Mouse (Mus musculus): ENCODE measurements around the gene Hemk1. TPM values are rescaled to one million over a fixed set of nuclear protein-coding genes. Genes with fewer than 3 reads are reported as not detected.
"Not testable (repeated sequence)": the region's sequence is repeated elsewhere in the genome, so short reads cannot be mapped to it uniquely, and the experiment has no call there.

Hemk1 gene
- polyA plus RNA-seq, 1 experiment from 2014 or later, result 17.2 TPM

- not testable (repeated sequence) for ATAC-seq (ENCODE audit: low FRiP score, low read depth); H3K4me3 ChIP-seq; H3K27me3 ChIP-seq
Observed at GRCm38 (mm10) chr9:107306673-107307072, 31.5 kb downstream of the Hemk1 start.

GRCm38 (mm10) chr9:107305601-107306542 is 32.3 kb downstream of the Hemk1 start:
- 68% methylated on average over 13 of the region's 13 CpGs for WGBS

More at GRCm38 (mm10) chr9:107306673-107307072, 31.5 kb downstream of the Hemk1 start:
- WGBS, result 96% methylated on average over 1 of the region's 1 CpGs
- H3K27ac ChIP-seq (replicated peaks); H3K9ac ChIP-seq; H3K4me2 ChIP-seq; H3K4me1 ChIP-seq (replicated peaks); H3K9me3 ChIP-seq; H3K36me3 ChIP-seq: not testable (repeated sequence)

DNA sequence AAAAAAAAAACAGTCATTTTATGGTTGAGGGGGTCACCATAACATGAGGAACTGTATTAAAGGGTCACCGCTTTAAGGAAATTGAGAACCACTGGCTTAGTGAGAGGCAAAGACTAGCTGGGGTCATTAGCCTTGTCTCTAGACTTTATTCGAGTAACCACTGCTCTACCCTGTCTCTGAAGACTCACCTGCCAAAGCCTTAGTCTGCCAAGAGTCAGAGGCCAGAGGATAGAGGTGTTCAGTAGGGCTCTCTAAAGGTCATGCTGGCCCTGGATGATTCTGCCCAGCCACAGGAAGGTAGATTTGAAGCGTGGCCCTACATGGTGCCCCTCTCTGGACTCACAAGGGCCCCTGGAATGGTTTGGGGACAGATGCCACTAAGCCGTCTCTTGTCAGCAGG is 33.1 kb downstream of the Hemk1 start:
- Histone ChIP-seq H3K27ac (replicated peaks) (no peak overlapping the region), H3K36me3 (peaks cover 3% of the 10 kb centered on the region; the same call in 1 of the 2 replicates), H3K4me2 (no peak overlapping the region), H3K9me3 (no peaks in the 10 kb centered on the region), H3K4me1 (replicated peaks) (no peaks in the 10 kb centered on the region), H3K9ac (no peak overlapping the region), H3K27me3 (no peaks in the 10 kb centered on the region), H3K4me3 (no peak overlapping the region)
- no peak for ATAC-seq (ENCODE audit: low FRiP score, low read depth)
- 88% methylated on average over 4 of the region's 4 CpGs for WGBS

More at GRCm38 (mm10) chr9:107305601-107306542, 32.3 kb downstream of the Hemk1 start:
- no peak for ATAC-seq (ENCODE audit: low FRiP score, low read depth)
- Histone ChIP-seq H3K9me3 (no peaks in the 10 kb centered on the region), H3K36me3 (peaks cover 2% of the 10 kb centered on the region; the same call in 1 of the 2 replicates), H3K4me1 (replicated peaks) (no peaks in the 10 kb centered on the region), H3K9ac (no peak overlapping the region), H3K4me2 (no peak overlapping the region), H3K4me3 (no peak overlapping the region), H3K27ac (replicated peaks) (no peak overlapping the region), H3K27me3 (no peaks in the 10 kb centered on the region)

DNA sequence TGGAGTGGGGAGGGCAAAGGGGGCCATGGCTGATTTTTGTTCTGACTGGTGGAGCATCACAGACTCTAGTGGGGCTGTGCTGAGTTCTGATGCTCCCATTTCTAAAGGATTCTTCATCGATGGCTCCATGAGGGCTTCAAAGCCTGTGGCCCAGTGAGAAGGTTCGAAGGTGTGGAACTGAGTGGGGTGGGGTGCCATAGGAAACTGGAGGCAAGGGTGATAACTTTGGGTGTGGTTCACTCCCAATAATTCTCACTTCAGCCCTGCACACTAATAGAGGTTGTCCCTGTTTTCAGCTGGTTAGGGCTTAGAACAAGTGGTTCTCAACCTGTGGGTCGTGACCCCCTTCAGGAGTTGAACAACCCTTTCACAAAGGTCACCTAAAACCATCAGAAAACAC is 33.8 kb downstream of the Hemk1 start:
- Histone ChIP-seq H3K9ac (no peak overlapping the region), H3K36me3 (peaks cover 3% of the 10 kb centered on the region; the same call in 1 of the 2 replicates), H3K4me3 (no peak overlapping the region), H3K27me3 (no peaks in the 10 kb centered on the region), H3K9me3 (no peaks in the 10 kb centered on the region), H3K4me1 (replicated peaks) (no peaks in the 10 kb centered on the region), H3K4me2 (no peak overlapping the region), H3K27ac (replicated peaks) (no peak overlapping the region)
- WGBS, result 100% methylated on average over 3 of the region's 3 CpGs
- ATAC-seq (ENCODE audit: low FRiP score, low read depth), result no peak

GRCm38 (mm10) chr9:107303900-107304299 is 34.2 kb downstream of the Hemk1 start:
- no peak overlapping the region for H3K4me3 ChIP-seq
- H3K27me3 ChIP-seq, result no peaks in the 10 kb centered on the region
- H3K4me2 ChIP-seq, result no peak overlapping the region
- no peak overlapping the region for H3K27ac ChIP-seq (replicated peaks)
- ATAC-seq (ENCODE audit: low FRiP score, low read depth), result no peak
- H3K4me1 ChIP-seq (replicated peaks), result 0 out of 2 replicates have a peak, but pooled peaks cover under 1% of the 10 kb centered on the region
- 72% methylated on average over 5 of the region's 5 CpGs for WGBS
- peaks cover 3% of the 10 kb centered on the region; the same call in 1 of the 2 replicates for H3K36me3 ChIP-seq
- no peak overlapping the region for H3K9ac ChIP-seq
- H3K9me3 ChIP-seq, result no peaks in the 10 kb centered on the region

GRCm38 (mm10) chr9:107303121-107303820 is 34.9 kb downstream of the Hemk1 start:
- H3K27ac ChIP-seq (replicated peaks), result no peak overlapping the region
- peaks cover 6% of the 10 kb centered on the region for H3K4me1 ChIP-seq (replicated peaks)
- H3K4me3 ChIP-seq, result no peak overlapping the region
- no peak overlapping the region for H3K4me2 ChIP-seq
- ATAC-seq (ENCODE audit: low FRiP score, low read depth), result no peak
- 83% methylated on average over 9 of the region's 9 CpGs for WGBS
- H3K9ac ChIP-seq, result no peak overlapping the region
- no peaks in the 10 kb centered on the region for H3K27me3 ChIP-seq
- H3K36me3 ChIP-seq, result peaks cover 3% of the 10 kb centered on the region; the same call in 1 of the 2 replicates
- no peaks in the 10 kb centered on the region for H3K9me3 ChIP-seq

DNA sequence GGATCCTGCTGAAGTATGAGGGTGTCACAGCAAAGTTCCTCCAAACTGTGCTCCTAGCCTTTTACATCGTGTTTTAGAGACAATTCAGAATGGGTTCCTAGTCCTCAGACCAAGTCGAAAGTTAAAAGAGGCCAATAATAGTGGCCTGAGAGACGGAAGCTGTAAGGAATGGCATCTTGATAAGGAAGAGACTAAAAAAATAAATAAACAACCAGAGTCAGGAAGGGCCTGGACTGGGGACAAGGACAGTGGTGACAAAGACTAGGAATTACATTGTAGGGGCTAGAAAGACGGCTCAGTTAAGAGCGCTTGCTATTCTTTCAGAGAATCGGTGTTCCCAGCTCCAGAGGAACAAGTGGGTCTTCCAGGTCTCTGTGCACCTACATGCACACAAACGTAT is 35.6 kb downstream of the Hemk1 start:
- H3K27ac ChIP-seq (replicated peaks), result no peak overlapping the region
- WGBS, result 83% methylated on average over 7 of the region's 7 CpGs
- peaks cover 13% of the 10 kb centered on the region for H3K4me1 ChIP-seq (replicated peaks)
- no peak overlapping the region for H3K9ac ChIP-seq
- no peaks in the 10 kb centered on the region for H3K27me3 ChIP-seq
- peaks cover 3% of the 10 kb centered on the region; the same call in 1 of the 2 replicates for H3K36me3 ChIP-seq
- ATAC-seq (ENCODE audit: low FRiP score, low read depth), result no peak
- H3K9me3 ChIP-seq, result no peaks in the 10 kb centered on the region
- H3K4me2 ChIP-seq, result no peak overlapping the region
- no peak overlapping the region for H3K4me3 ChIP-seq

DNA sequence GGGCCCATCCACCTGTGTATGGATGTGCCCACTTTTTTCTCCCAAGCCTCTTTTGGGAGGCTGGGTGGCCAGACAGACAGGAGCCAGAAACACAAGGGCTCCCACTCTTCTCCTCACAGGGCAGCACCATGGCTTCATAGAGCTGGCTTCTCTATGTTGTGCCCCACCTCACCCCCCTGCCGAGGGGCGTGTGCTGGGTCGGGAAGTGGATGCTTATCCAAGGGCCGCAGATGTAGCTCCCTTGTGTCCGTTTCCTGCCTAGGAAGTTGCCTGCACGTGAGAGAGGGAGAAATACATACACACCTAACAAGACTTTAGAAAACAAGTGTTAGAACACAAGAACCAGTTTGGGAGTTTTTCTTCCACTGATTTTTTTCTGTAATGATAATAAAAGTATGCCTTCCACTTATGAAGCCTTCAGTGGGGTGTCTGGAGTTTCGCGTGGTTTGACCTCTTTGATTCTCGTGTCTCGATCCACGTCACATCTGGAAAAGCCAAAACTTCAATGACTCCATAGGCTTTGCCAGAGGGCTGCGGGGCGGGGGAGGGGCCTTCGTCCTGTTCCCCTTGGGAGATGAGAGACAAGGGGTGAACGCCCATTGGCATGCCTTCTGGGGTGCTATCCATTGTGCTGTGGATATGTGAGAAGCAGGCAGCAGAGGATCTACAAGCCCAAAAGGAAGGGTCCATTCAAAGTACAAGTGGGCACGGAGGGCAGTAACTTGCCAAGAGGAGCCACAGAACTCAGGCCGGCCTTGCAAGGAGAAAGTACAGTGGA is 36.4 kb downstream of the Hemk1 start:
- H3K36me3 ChIP-seq, result peaks cover 3% of the 10 kb centered on the region; the same call in 1 of the 2 replicates
- H3K4me3 ChIP-seq, result no peak overlapping the region
- no peak for ATAC-seq (ENCODE audit: low FRiP score, low read depth)
- peaks cover 21% of the 10 kb centered on the region for H3K4me1 ChIP-seq (replicated peaks)
- no peak overlapping the region for H3K4me2 ChIP-seq
- no peak overlapping the region for H3K9ac ChIP-seq
- 87% methylated on average over 17 of the region's 17 CpGs for WGBS
- no peak overlapping the region for H3K27ac ChIP-seq (replicated peaks)
- no peaks in the 10 kb centered on the region for H3K9me3 ChIP-seq
- H3K27me3 ChIP-seq, result no peaks in the 10 kb centered on the region

DNA sequence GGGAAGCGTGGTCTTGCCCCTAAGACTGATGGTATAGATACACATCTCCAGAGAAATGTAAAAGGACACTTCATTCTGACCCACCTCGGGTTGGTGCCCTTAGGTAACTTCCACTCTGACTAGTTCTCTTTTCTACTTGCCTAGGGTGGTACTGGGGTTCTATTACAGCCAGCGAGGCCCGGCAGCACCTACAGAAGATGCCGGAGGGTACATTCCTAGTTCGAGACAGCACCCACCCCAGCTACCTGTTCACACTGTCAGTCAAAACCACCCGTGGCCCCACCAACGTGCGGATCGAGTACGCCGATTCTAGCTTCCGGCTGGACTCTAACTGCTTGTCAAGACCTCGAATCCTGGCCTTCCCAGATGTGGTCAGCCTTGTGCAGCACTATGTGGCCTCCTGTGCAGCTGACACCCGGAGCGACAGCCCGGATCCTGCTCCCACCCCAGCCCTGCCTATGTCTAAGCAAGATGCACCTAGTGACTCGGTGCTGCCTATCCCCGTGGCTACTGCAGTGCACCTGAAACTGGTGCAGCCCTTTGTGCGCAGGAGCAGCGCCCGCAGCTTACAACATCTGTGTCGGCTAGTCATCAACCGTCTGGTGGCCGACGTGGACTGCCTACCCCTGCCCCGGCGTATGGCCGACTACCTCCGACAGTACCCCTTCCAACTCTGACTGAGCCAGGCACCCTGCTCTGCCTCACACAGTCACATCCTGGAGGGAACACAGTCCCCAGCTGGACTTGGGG is 37.8 kb downstream of the Hemk1 start:
- no peaks in the 10 kb centered on the region for H3K9me3 ChIP-seq

DNA sequence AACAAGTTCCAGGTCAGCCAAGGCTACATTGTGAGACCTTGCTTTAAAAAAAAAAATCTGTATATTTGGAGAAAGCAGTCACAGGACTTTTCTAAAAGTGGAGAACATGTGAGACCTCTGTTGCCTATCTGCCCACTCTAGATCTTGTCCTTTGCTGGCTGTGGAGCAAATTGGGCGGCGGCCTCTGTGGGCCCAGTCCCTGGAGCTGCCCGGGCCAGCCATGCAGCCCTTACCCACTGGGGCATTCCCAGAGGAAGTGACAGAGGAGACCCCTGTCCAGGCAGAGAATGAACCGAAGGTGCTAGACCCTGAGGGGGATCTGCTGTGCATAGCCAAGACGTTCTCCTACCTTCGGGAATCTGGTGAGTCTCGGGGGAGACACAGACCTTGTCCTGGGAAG is 38.4 kb downstream of the Hemk1 start:
- 93% methylated on average over 7 of the region's 7 CpGs for WGBS
- peaks cover 5% of the 10 kb centered on the region; the same call in 1 of the 2 replicates for H3K27me3 ChIP-seq
- H3K36me3 ChIP-seq, result peaks cover 3% of the 10 kb centered on the region; the same call in 1 of the 2 replicates
- no peak overlapping the region for H3K27ac ChIP-seq (replicated peaks)
- no peak for ATAC-seq (ENCODE audit: low FRiP score, low read depth)
- no peak overlapping the region for H3K9ac ChIP-seq
- no peaks in the 10 kb centered on the region for H3K9me3 ChIP-seq
- no peak overlapping the region for H3K4me3 ChIP-seq
- H3K4me1 ChIP-seq (replicated peaks), result peaks cover 27% of the 10 kb centered on the region
- no peak overlapping the region for H3K4me2 ChIP-seq

More for the DNA sequence above, 37.8 kb downstream of the Hemk1 start:
- WGBS, result 94% methylated on average over 30 of the region's 30 CpGs
- H3K27me3 ChIP-seq, result peaks cover 3% of the 10 kb centered on the region; the same call in 1 of the 2 replicates
- no peak overlapping the region for H3K4me3 ChIP-seq
- no peak overlapping the region for H3K4me2 ChIP-seq
- peaks cover 3% of the 10 kb centered on the region; the same call in 1 of the 2 replicates for H3K36me3 ChIP-seq
- H3K9ac ChIP-seq, result no peak overlapping the region
- H3K4me1 ChIP-seq (replicated peaks), result peaks cover 27% of the 10 kb centered on the region
- ATAC-seq (ENCODE audit: low FRiP score, low read depth), result no peak
- no peak overlapping the region for H3K27ac ChIP-seq (replicated peaks)

DNA sequence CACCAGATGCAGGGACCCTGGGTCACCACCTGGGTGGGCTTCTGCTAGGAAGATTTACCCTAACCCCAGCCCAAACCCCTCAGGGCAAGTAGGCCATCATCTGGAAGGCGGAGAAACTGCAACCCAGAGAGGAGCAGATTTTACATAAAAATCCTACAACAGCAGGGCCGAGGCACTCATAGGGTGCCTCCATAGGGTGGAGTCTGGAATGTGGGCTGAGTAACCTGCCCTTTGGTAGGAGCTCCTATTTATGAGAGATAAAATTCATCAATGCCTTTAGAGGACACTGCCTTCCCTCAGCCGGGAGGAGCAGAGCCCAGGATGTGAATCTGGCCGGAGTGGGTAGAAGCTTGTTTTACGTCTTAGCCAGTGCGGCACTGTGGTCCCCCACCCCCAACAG is 39.3 kb downstream of the Hemk1 start:
- no peaks in the 10 kb centered on the region for H3K9me3 ChIP-seq
- no peak overlapping the region for H3K4me2 ChIP-seq
- WGBS, result 83% methylated on average over 6 of the region's 6 CpGs
- no peak for ATAC-seq (ENCODE audit: low FRiP score, low read depth)
- H3K4me3 ChIP-seq, result no peak overlapping the region
- H3K9ac ChIP-seq, result no peak overlapping the region
- H3K27me3 ChIP-seq, result peaks cover 7% of the 10 kb centered on the region
- H3K27ac ChIP-seq (replicated peaks), result no peak overlapping the region
- peaks cover 3% of the 10 kb centered on the region; the same call in 1 of the 2 replicates for H3K36me3 ChIP-seq
- H3K4me1 ChIP-seq (replicated peaks), result peaks cover 27% of the 10 kb centered on the region

Data from hindbrain, embryonic 15.5 days (tissue).